Mouse (Mus musculus): ENCODE results near the gene Srrt. TPM values are rescaled to one million over a fixed set of nuclear protein-coding genes. Genes with fewer than 3 reads are reported as not detected.

The Srrt gene
- polyA plus RNA-seq, 1 experiment from 2014 or later, result 155 TPM

DNA sequence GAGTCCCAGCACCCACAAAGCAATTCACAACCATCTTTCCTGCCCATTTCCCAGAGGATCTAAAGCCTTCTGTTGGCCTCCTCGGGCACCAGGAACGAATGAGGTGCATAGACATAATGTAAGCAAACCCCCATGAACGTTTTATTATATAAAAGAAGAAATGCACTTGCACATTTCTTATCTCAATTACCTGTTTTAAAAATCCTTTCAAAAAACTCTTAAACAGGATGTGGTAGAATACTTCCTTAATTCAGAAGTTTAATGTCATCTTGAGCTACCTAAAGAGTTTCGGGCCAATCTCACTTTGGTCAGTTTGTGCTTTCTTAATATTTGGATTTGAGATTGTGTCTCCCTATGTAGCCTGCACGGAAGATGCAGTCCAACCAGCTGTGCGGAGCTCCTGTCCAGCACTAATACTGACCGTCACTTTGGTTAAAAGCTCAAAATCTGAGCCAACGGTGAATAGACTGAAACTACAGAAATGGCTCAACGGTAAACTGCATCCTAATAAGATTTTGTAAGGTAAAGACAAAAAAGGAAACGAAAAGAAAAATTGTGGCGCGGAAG lies 952 bp downstream of the Srrt start:
- H3K27me3 ChIP-seq, result no peaks in the 10 kb centered on the region

DNA sequence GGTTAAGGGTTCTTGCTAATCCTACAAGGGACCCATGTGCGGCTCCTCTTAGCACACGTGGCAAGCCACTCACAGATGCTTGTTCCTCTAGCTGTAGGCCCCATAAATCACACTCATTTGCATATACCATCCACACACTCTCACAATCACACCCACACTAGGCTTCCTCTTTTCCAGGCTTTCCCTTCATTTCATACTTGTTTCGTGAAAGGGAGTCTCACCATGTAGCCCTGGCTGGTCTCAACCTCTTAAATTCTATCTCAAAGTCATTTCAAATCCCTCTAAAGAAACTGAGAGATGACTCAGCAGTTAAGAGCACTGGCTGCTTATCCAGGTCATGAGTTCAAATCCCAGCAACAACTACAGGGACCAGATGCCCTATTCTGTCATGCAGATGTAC lies 1.7 kb downstream of the Srrt start:
- H3K4me1 ChIP-seq, result peaks cover 38% of the 10 kb centered on the region

More for the DNA sequence above, 952 bp downstream of the Srrt start:
- Histone ChIP-seq H3K9me3 (no peaks in the 10 kb centered on the region), H3K9ac (peak overlapping the region; percentile 95), H3K27ac (peak overlapping the region; percentile 97), H3K36me3 (peaks cover 66% of the 10 kb centered on the region), H3K4me1 (peaks cover 37% of the 10 kb centered on the region), H3K4me3 (peak overlapping the region; percentile 94), H3K4me2 (peak overlapping the region; percentile 75)
- WGBS, result 5% methylated on average over 12 of the region's 12 CpGs
- ATAC-seq (ENCODE audit: borderline replicate concordance, extremely low read depth, low FRiP score, low TSS enrichment), result no peak

DNA sequence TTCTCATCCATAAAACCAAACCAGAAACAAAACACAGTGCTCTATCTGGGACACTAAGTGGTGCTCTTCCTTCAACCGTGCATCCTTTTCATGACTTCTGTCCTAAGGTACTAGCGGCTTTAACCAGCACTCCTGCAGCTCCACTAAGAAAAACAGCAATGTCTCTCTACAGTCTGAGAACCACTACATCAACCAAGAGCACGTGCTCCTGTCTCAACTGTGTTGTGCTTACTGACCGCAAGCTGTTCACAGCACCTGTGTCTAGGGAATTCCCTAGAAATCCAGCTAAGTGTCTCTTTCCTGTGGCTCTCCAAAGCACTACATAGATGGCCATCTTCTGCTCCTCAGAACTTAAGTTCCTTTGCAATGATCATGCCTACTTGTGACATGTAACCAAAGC lies 2.7 kb downstream of the Srrt start:
- ATAC-seq (ENCODE audit: borderline replicate concordance, extremely low read depth, low FRiP score, low TSS enrichment), result no peak
- Histone ChIP-seq H3K4me1 (peaks cover 38% of the 10 kb centered on the region), H3K36me3 (peaks cover 68% of the 10 kb centered on the region), H3K4me3 (0 out of 2 replicates have a peak overlapping the region, but pooled peaks have one; percentile 0), H3K27me3 (no peaks in the 10 kb centered on the region), H3K9ac (0 out of 2 replicates have a peak overlapping the region, but pooled peaks have one; percentile 95), H3K27ac (no peak overlapping the region), H3K4me2 (peak overlapping the region; percentile 75), H3K9me3 (no peaks in the 10 kb centered on the region)
- 49% methylated on average over 4 of the region's 4 CpGs for WGBS

More for the DNA sequence above, 1.7 kb downstream of the Srrt start:
- H3K9ac ChIP-seq, result peak overlapping the region; percentile 95
- no peaks in the 10 kb centered on the region for H3K9me3 ChIP-seq
- 49% methylated on average over 3 of the region's 3 CpGs for WGBS
- no peaks in the 10 kb centered on the region for H3K27me3 ChIP-seq
- H3K27ac ChIP-seq, result no peak overlapping the region
- peak overlapping the region; percentile 75 for H3K4me2 ChIP-seq
- peak overlapping the region; percentile 94 for H3K4me3 ChIP-seq
- H3K36me3 ChIP-seq, result peaks cover 68% of the 10 kb centered on the region
- ATAC-seq (ENCODE audit: borderline replicate concordance, extremely low read depth, low FRiP score, low TSS enrichment), result no peak

DNA sequence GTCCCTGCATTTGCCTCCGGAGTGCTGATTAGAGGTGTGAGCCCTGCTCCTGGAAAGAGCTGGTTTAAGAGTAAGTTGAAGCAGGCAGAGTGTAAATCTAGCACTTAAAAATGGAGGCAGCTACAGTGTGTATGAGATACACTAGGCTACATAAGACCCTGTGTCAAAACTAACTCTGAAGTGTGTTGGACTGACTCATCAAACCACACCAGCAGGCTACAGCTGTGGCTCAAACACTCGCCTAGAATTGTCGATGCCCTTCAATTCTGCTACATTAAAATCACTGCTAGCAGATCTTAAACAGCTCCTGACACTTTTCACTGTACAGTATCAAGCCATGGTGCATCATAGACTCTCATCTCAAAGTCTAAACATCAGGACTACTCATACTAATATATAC lies 3.3 kb downstream of the Srrt start:
- no peaks in the 10 kb centered on the region for H3K9me3 ChIP-seq
- 61% methylated on average over 3 of the region's 3 CpGs for WGBS
- H3K9ac ChIP-seq, result no peak overlapping the region
- peaks cover 38% of the 10 kb centered on the region for H3K4me1 ChIP-seq
- H3K27ac ChIP-seq, result no peak overlapping the region
- H3K36me3 ChIP-seq, result peaks cover 68% of the 10 kb centered on the region
- no peak overlapping the region; the same call in 1 of the 2 replicates for H3K4me3 ChIP-seq
- ATAC-seq (ENCODE audit: borderline replicate concordance, extremely low read depth, low FRiP score, low TSS enrichment), result no peak
- no peak overlapping the region for H3K4me2 ChIP-seq
- H3K27me3 ChIP-seq, result no peaks in the 10 kb centered on the region

DNA sequence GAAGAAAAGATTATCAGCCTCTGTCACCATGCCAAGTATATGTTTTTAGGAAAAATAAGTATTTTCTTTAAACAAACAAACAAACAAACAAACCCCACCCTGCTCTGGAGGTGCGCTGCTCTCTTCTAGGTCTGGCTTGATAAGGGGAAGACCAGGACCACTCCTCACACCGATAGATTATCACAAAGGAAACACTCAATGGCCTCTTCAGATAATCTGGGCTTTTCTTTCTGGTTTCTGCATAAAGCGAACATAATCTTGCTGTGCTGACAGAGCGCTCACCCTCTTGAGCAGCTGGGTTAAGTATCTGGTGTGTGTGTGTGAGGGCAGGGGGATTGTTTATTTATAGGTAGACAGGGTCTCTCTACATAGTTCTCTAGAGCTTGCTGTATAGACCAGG lies 3.9 kb downstream of the Srrt start:
- WGBS, result 58% methylated on average over 4 of the region's 4 CpGs
- H3K4me2 ChIP-seq, result no peak overlapping the region

DNA sequence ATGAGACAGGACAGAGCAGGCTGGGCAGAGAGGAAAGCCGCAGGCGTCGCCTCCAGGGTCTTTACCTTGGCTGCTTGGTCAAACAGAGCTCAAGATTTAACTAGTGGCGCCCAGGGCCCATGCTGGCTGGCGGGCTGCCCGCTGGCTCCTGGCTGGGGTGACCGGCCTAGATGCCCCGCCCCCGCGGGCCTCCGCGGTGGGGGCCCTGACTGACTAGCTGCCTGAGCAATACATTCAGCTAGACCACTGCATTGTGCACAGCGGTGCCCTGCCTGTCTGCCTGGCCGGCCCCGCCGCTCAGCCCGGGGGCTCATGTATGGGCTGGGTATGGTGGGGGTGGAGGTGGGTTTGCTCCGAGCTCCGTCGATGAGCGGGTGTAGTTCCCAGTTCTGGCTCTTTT lies 6.2 kb downstream of the Srrt start:
- Histone ChIP-seq H3K4me1 (peaks cover 31% of the 10 kb centered on the region), H3K36me3 (peaks cover 88% of the 10 kb centered on the region), H3K27me3 (no peaks in the 10 kb centered on the region), H3K9me3 (no peaks in the 10 kb centered on the region), H3K9ac (no peak overlapping the region), H3K4me2 (no peak overlapping the region), H3K27ac (no peak overlapping the region), H3K4me3 (no peak overlapping the region)
- ATAC-seq (ENCODE audit: borderline replicate concordance, extremely low read depth, low FRiP score, low TSS enrichment), result peak; percentile 28; the same call in 1 of the 2 replicates
- 72% methylated on average over 21 of the region's 21 CpGs for WGBS

More for the DNA sequence above, 3.9 kb downstream of the Srrt start:
- Histone ChIP-seq H3K27me3 (no peaks in the 10 kb centered on the region), H3K4me3 (no peak overlapping the region), H3K9me3 (no peaks in the 10 kb centered on the region), H3K4me1 (peaks cover 38% of the 10 kb centered on the region), H3K27ac (no peak overlapping the region), H3K9ac (no peak overlapping the region), H3K36me3 (peaks cover 68% of the 10 kb centered on the region)
- ATAC-seq (ENCODE audit: borderline replicate concordance, extremely low read depth, low FRiP score, low TSS enrichment), result no peak

DNA sequence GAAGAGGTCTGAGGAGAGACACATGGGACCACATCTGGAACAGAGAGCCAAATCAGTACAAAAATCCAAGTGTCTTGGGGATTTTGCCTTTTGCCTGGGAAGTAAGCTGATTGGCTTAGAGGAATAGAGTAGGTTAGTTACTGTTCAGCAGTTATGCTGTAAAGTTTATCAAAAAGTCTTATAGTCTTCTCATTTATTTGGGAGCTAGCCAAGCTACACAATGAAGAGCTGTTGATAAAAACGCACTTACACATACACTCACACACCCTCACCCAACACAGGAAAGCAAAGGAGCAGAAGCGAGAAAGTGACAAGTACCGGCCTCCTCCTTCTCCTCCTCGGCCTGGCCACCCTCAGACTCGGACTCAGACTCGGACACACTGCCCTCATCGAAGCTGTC lies 8.2 kb downstream of the Srrt start:
- Histone ChIP-seq H3K4me2 (no peak overlapping the region), H3K9me3 (no peaks in the 10 kb centered on the region), H3K27me3 (no peaks in the 10 kb centered on the region), H3K4me1 (peaks cover 19% of the 10 kb centered on the region), H3K27ac (no peak overlapping the region), H3K4me3 (no peak overlapping the region), H3K36me3 (peaks cover 93% of the 10 kb centered on the region), H3K9ac (no peak overlapping the region)
- WGBS, result 78% methylated on average over 7 of the region's 7 CpGs
- ATAC-seq (ENCODE audit: borderline replicate concordance, extremely low read depth, low FRiP score, low TSS enrichment), result no peak

DNA sequence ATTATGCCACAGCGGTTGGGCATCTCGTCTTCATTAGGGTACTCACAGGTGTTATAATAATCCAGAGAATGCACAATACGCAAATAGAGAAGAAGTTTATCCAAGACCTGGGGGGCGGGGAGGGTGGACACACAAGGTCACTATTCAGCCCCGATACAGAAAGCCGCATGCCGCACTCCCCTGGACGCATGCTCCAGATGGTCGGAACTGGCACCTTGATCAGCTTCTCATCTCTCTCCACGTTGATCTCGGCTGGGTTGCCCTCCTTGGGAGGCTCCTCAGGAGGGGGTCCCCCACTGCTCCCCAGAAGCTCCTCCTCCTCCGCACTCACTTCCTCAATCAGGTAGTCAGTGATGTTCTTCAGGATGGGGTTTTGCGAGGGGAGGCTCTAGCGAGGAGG lies 10.3 kb downstream of the Srrt start:
- H3K4me1 ChIP-seq, result peaks cover 18% of the 10 kb centered on the region
- H3K36me3 ChIP-seq, result peaks cover 72% of the 10 kb centered on the region
- no peaks in the 10 kb centered on the region for H3K27me3 ChIP-seq
- H3K9me3 ChIP-seq, result no peaks in the 10 kb centered on the region
- H3K27ac ChIP-seq, result no peak overlapping the region
- ATAC-seq (ENCODE audit: borderline replicate concordance, extremely low read depth, low FRiP score, low TSS enrichment), result no peak
- H3K4me3 ChIP-seq, result no peak overlapping the region
- no peak overlapping the region for H3K9ac ChIP-seq
- WGBS, result 89% methylated on average over 14 of the region's 14 CpGs
- no peak overlapping the region for H3K4me2 ChIP-seq

DNA sequence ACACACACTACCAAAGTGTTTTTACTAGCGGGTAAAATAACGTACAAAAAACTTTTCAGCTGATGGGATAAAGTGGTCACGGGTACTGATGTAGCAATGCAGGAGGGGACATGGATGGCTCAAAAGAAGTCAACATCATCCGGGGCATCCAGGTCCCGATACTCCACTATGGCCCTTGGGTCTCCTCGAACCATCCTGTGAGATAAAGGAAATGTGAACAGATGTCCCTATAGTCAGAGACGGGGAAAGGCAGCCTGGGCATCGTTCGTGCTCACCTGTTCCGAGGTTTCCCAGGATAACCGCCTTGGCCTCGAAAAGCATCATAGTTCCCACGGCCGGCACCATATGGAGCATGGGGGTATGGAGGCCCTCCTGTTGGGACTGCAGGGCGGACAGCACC lies 11.8 kb downstream of the Srrt start:
- Histone ChIP-seq H3K4me2 (no peak overlapping the region), H3K27ac (no peak overlapping the region), H3K4me1 (peaks cover 14% of the 10 kb centered on the region), H3K9ac (peak overlapping the region; percentile 50; the same call in 1 of the 2 replicates), H3K4me3 (no peak overlapping the region), H3K9me3 (no peaks in the 10 kb centered on the region), H3K36me3 (peaks cover 58% of the 10 kb centered on the region), H3K27me3 (peaks cover 4% of the 10 kb centered on the region; the same call in 1 of the 2 replicates)
- WGBS, result 91% methylated on average over 15 of the region's 15 CpGs
- no peak for ATAC-seq (ENCODE audit: borderline replicate concordance, extremely low read depth, low FRiP score, low TSS enrichment)

DNA sequence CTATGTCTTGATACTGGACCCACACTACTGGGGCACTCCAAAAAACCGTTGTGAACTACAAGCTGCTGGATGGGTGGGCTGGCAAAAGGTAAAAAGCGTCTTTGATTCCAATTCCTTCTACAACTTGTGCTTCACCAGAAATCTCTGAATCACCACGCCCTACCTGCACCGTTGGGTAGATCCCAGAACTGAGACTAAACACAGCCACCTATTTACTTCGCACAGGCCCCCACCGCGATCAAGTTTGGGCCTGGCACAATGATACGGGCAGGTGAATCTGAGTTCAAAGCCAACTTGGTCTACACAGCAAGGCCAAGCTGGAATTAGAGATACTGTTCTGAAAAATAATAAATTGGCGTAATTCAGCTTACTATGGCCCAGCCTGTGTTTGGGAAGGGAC lies 12.2 kb downstream of the Srrt start:
- Histone ChIP-seq H3K9ac (peak overlapping the region; percentile 50), H3K27ac (peak overlapping the region; percentile 97; the same call in 1 of the 2 replicates), H3K27me3 (peaks cover 8% of the 10 kb centered on the region), H3K9me3 (no peaks in the 10 kb centered on the region), H3K4me1 (peaks cover 14% of the 10 kb centered on the region), H3K36me3 (peaks cover 54% of the 10 kb centered on the region), H3K4me3 (peak overlapping the region; percentile 57), H3K4me2 (peak overlapping the region; percentile 98)
- WGBS, result 77% methylated on average over 9 of the region's 9 CpGs
- ATAC-seq (ENCODE audit: borderline replicate concordance, extremely low read depth, low FRiP score, low TSS enrichment), result no peak

DNA sequence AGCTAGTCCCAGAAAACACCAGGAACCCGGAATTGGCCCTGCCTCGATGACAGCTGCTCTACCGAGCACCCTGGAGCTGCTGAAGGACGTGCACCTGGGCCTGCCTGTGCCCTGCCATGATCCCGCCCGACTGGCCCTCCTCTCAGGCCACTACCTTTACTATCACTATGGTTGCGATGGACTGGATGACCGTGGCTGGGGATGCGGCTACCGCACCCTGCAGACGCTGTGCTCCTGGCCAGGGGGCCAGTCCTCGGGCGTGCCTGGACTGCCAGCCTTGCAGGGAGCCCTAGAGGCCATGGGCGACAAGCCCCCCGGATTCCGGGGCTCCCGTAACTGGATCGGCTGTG lies 12.8 kb downstream of the Srrt start:
- Histone ChIP-seq H3K9ac (peak overlapping the region; percentile 50), H3K4me1 (peaks cover 14% of the 10 kb centered on the region), H3K27me3 (peaks cover 14% of the 10 kb centered on the region), H3K27ac (peak overlapping the region; percentile 97), H3K9me3 (no peaks in the 10 kb centered on the region), H3K4me2 (peak overlapping the region; percentile 98), H3K36me3 (peaks cover 48% of the 10 kb centered on the region), H3K4me3 (peak overlapping the region; percentile 57)
- peak; percentile 52 for ATAC-seq (ENCODE audit: borderline replicate concordance, extremely low read depth, low FRiP score, low TSS enrichment)
- WGBS, result 9% methylated on average over 18 of the region's 18 CpGs

DNA sequence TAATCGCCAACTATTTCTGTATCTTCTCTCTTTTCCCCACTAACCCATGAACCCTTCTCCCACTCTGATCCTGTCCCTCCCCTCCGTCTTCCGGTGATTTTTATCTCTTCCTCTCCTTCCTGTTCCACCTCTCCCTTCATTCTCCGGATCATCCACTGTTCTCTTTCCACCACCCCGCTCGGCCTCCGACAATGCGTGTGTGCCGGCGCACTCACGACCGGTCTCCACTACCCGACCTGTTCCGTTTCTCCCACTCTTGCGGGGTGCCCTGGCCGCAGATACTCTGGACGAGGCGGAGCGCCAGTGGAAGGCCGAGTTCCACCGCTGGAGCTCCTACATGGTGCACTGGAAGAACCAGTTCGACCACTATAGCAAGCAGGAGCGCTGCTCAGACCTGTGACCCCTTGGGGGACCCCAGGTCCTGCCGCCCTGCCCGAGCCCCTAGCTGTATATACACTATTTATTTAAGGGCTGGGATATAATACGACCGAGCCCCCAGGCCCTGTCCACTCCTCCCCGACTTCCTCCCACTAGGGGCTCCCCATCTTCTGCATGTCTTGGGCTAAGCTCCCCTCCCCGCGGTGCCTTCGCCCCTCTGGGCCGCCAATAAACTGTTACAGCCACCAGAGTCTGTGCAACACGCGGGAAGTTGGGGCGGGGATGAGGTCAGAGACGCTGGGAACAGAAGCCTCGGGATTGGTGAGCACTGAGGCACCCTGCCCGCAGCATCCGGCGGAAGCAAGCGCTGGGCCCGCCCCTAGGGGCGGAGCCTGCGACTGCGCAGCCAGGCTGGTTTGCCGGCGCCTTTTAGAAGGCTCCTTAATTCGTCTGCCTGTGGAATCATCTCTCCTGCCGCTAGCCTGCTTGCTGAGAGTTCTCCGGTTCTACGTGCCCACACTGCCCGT lies 13.4 kb downstream of the Srrt start, which contains the start of gene Ufsp1:
Ufsp1 (plus strand) TSS at position 791 of the 905 bp plus-strand sequence.
- Histone ChIP-seq H3K4me2 (peak within 1 kb of the TSS; percentile 98), H3K27me3 (peaks cover 20% of the 10 kb centered on the region), H3K36me3 (peaks cover 42% of the 10 kb centered on the region), H3K9me3 (no peaks in the 10 kb centered on the region), H3K9ac (peak within 1 kb of the TSS; percentile 69), H3K4me1 (peaks cover 19% of the 10 kb centered on the region), H3K4me3 (peak within 1 kb of the TSS; percentile 57), H3K27ac (peak within 1 kb of the TSS; percentile 97)
- WGBS, result under 1% methylated on average over 52 of the region's 52 CpGs
- peak; percentile 92 for ATAC-seq (ENCODE audit: borderline replicate concordance, extremely low read depth, low FRiP score, low TSS enrichment)

All from lung, embryonic 15.5 days (tissue).